Mouse (Mus musculus): Measurements from ENCODE around the gene Slc15a3. TPM values are rescaled to one million over a fixed set of nuclear protein-coding genes. Genes with fewer than 3 reads are reported as not detected.

The Slc15a3 gene
- polyA plus RNA-seq, 1 experiment, result 6.7 TPM

GRCm38 (mm10) chr19:10801906-10802305 is 37.6 kb upstream of the Slc15a3 start:
- Histone ChIP-seq H3K27me3 (replicated peaks; ENCODE audit: control insufficient read depth, insufficient read depth, low read length) (no peaks in the 10 kb centered on the region), H3K4me1 (ENCODE audit: control insufficient read depth, insufficient read depth, low read length) (no peaks in the 10 kb centered on the region), H3K4me3 (ENCODE audit: insufficient read depth, low read depth, low read length) (no peak overlapping the region), H3K27ac (ENCODE audit: insufficient read depth, low read depth, low read length) (no peak overlapping the region), H3K36me3 (ENCODE audit: control insufficient read depth, insufficient read depth, low read length) (no peaks in the 10 kb centered on the region)
- 74% methylated on average over 6 of the region's 6 CpGs for WGBS
- no peak for TF ChIP-seq CTCF (conservative IDR thresholded peaks at IDR 0.05; ENCODE audit: insufficient read depth, insufficient read length, low read depth, low read length)
- no peak for DNase-seq

- no peak overlapping the region for H3K4me3 ChIP-seq (ENCODE audit: insufficient read depth, low read depth, low read length)
- TF ChIP-seq POLR2A (IDR thresholded peaks at IDR 0.05; ENCODE audit: low read depth, low read length) (no peak), CTCF (conservative IDR thresholded peaks at IDR 0.05; ENCODE audit: insufficient read depth, insufficient read length, low read depth, low read length) (no peak)
- no peak overlapping the region for H3K27ac ChIP-seq (ENCODE audit: insufficient read depth, low read depth, low read length)
- DNase-seq, result no peak
- no peaks in the 10 kb centered on the region for H3K36me3 ChIP-seq (ENCODE audit: control insufficient read depth, insufficient read depth, low read length)
- no peaks in the 10 kb centered on the region for H3K27me3 ChIP-seq (replicated peaks; ENCODE audit: control insufficient read depth, insufficient read depth, low read length)
- 72% methylated on average over 5 of the region's 5 CpGs for whole genome bisulfite sequencing
- no peaks in the 10 kb centered on the region for H3K4me1 ChIP-seq (ENCODE audit: control insufficient read depth, insufficient read depth, low read length)
These were observed 35.8 kb upstream of the Slc15a3 start for GRCm38 (mm10) chr19:10803751-10804150.

- DNase-seq, result no peak
- H3K27me3 ChIP-seq (replicated peaks; ENCODE audit: control insufficient read depth, insufficient read depth, low read length), result no peaks in the 10 kb centered on the region
- WGBS, result 94% methylated on average over 2 of the region's 2 CpGs
These were observed 34.5 kb upstream of the Slc15a3 start for GRCm38 (mm10) chr19:10804850-10805660.

GRCm38 (mm10) chr19:10805661-10806285 is 33.8 kb upstream of the Slc15a3 start:
- no peak for DNase-seq
- H3K4me1 ChIP-seq (ENCODE audit: control insufficient read depth, insufficient read depth, low read length), result no peaks in the 10 kb centered on the region
- H3K4me3 ChIP-seq (ENCODE audit: insufficient read depth, low read depth, low read length), result no peak overlapping the region
- H3K27me3 ChIP-seq (replicated peaks; ENCODE audit: control insufficient read depth, insufficient read depth, low read length), result no peaks in the 10 kb centered on the region
- TF ChIP-seq POLR2A (IDR thresholded peaks at IDR 0.05; ENCODE audit: low read depth, low read length) (no peak), CTCF (conservative IDR thresholded peaks at IDR 0.05; ENCODE audit: insufficient read depth, insufficient read length, low read depth, low read length) (no peak)
- 75% methylated on average over 11 of the region's 11 CpGs for WGBS
- H3K36me3 ChIP-seq (ENCODE audit: control insufficient read depth, insufficient read depth, low read length), result no peaks in the 10 kb centered on the region
- no peak overlapping the region for H3K27ac ChIP-seq (ENCODE audit: insufficient read depth, low read depth, low read length)

More at GRCm38 (mm10) chr19:10804850-10805660, 34.5 kb upstream of the Slc15a3 start:
- Histone ChIP-seq H3K4me3 (ENCODE audit: insufficient read depth, low read depth, low read length) (no peak overlapping the region), H3K36me3 (ENCODE audit: control insufficient read depth, insufficient read depth, low read length) (no peaks in the 10 kb centered on the region), H3K27ac (ENCODE audit: insufficient read depth, low read depth, low read length) (no peak overlapping the region), H3K4me1 (ENCODE audit: control insufficient read depth, insufficient read depth, low read length) (no peaks in the 10 kb centered on the region)
- TF ChIP-seq POLR2A (IDR thresholded peaks at IDR 0.05; ENCODE audit: low read depth, low read length) (no peak), CTCF (conservative IDR thresholded peaks at IDR 0.05; ENCODE audit: insufficient read depth, insufficient read length, low read depth, low read length) (no peak)

- Histone ChIP-seq H3K27ac (ENCODE audit: insufficient read depth, low read depth, low read length) (no peak overlapping the region), H3K36me3 (ENCODE audit: control insufficient read depth, insufficient read depth, low read length) (no peaks in the 10 kb centered on the region), H3K27me3 (replicated peaks; ENCODE audit: control insufficient read depth, insufficient read depth, low read length) (no peaks in the 10 kb centered on the region), H3K4me3 (ENCODE audit: insufficient read depth, low read depth, low read length) (no peak overlapping the region), H3K4me1 (ENCODE audit: control insufficient read depth, insufficient read depth, low read length) (no peaks in the 10 kb centered on the region)
- no peak for TF ChIP-seq POLR2A (IDR thresholded peaks at IDR 0.05; ENCODE audit: low read depth, low read length)
- no peak for TF ChIP-seq CTCF (conservative IDR thresholded peaks at IDR 0.05; ENCODE audit: insufficient read depth, insufficient read length, low read depth, low read length)
- no peak for DNase-seq
- WGBS, result 90% methylated on average over 12 of the region's 12 CpGs
These were observed 30.8 kb upstream of the Slc15a3 start for GRCm38 (mm10) chr19:10808524-10809233.

GRCm38 (mm10) chr19:10809428-10810175 is 29.9 kb upstream of the Slc15a3 start:
- H3K4me1 ChIP-seq (ENCODE audit: control insufficient read depth, insufficient read depth, low read length), result no peaks in the 10 kb centered on the region
- 80% methylated on average over 11 of the region's 11 CpGs for WGBS

More at GRCm38 (mm10) chr19:10809428-10810175, 29.9 kb upstream of the Slc15a3 start:
- no peak for TF ChIP-seq POLR2A (IDR thresholded peaks at IDR 0.05; ENCODE audit: low read depth, low read length)
- TF ChIP-seq CTCF (conservative IDR thresholded peaks at IDR 0.05; ENCODE audit: insufficient read depth, insufficient read length, low read depth, low read length), result no peak
- no peak overlapping the region for H3K4me3 ChIP-seq (ENCODE audit: insufficient read depth, low read depth, low read length)
- no peaks in the 10 kb centered on the region for H3K36me3 ChIP-seq (ENCODE audit: control insufficient read depth, insufficient read depth, low read length)
- H3K27ac ChIP-seq (ENCODE audit: insufficient read depth, low read depth, low read length), result no peak overlapping the region
- H3K27me3 ChIP-seq (replicated peaks; ENCODE audit: control insufficient read depth, insufficient read depth, low read length), result no peaks in the 10 kb centered on the region
- DNase-seq, result no peak

Data from kidney, adult 2 months (tissue).